Mouse (Mus musculus) forebrain, postnatal 0 days (tissue): ENCODE measurements around the gene Nipa2. TPM values are rescaled to one million over a fixed set of nuclear protein-coding genes. Genes with fewer than 3 reads are reported as not detected.

Source experiments
- ATAC-seq: fragments of 200-750 bp; cut with Nextera tagmentation; 2 replicates; pipeline ENCODE4 v1.8.0; 2017; ENCODE audit warnings: mild to moderate bottlenecking, moderate library complexity
- DNase-seq: peaks from one replicate; pipeline ENCODE4 v3.0.0-alpha.2; 2015
- H3K27ac ChIP-seq: fragments of 300-500 bp; sonication (generic); 2 replicates; pipeline ENCODE4 v1.5.1; 2014; ENCODE audit warnings: low read depth, mild to moderate bottlenecking, antibody characterized with exemption, low read length, moderate library complexity, mixed read lengths
- H3K27me3 ChIP-seq: fragments of 300-500 bp; sonication (generic); 2 replicates; pipeline ENCODE4 v1.6.1; 2014; ENCODE audit warnings: mild to moderate bottlenecking, low read length, mixed read lengths; ENCODE audit not compliant: insufficient read depth
- H3K36me3 ChIP-seq: fragments of 300-500 bp; sonication (generic); 2 replicates; pipeline ENCODE4 v1.6.1; 2014; ENCODE audit warnings: mild to moderate bottlenecking, moderate library complexity; ENCODE audit not compliant: insufficient read depth
- H3K4me1 ChIP-seq: fragments of 300-500 bp; sonication (generic); 2 replicates; pipeline ENCODE4 v1.6.1; 2014; ENCODE audit warnings: antibody characterized with exemption; ENCODE audit not compliant: insufficient read depth
- H3K4me2 ChIP-seq: fragments of 300-500 bp; sonication (generic); 2 replicates; pipeline ENCODE4 v1.6.1; 2014; ENCODE audit warnings: low read depth, mild to moderate bottlenecking, moderate library complexity
- H3K4me3 ChIP-seq: fragments of 300-500 bp; sonication (generic); 2 replicates; pipeline ENCODE4 v1.5.1; 2014; ENCODE audit warnings: low read depth, low read length, mixed read lengths
- H3K9ac ChIP-seq: fragments of 300-500 bp; sonication (generic); 2 replicates; pipeline ENCODE4 v1.6.1; 2014; ENCODE audit warnings: mild to moderate bottlenecking
- H3K9me3 ChIP-seq: fragments of 300-500 bp; sonication (generic); 2 replicates; pipeline ENCODE4 v1.6.1; 2016; ENCODE audit warnings: low read length
- CTCF ChIP-seq: sonication (generic); IDR thresholded peaks from 2 replicates; pipeline ENCODE4 v1.5.1; 2016; ENCODE audit warnings: antibody characterized with exemption, control low read depth, low read depth
- WGBS: fragments of 180-500 bp; shearing (Covaris S2); extraction: QIAGEN DNeasy Blood & Tissue Kit; methylation state at CpG from one replicate; pipeline ENCODE4 v1.1.7; 2014; 5-methylcytosine and 5-hydroxymethylcytosine counted together
- polyA plus RNA-seq: library from polyadenylated mRNA; unstranded; fragments of >200 nt; fragmentation: Nextera tagmentation; extraction: Ambion mirVana; gene quantifications from 2 replicates; pipeline ENCODE4 v1.2.1, GENCODE M21; 2015
- total RNA-seq: library from RNA; depleted of rRNA; stranded (reverse); fragments of >200 nt; gene quantifications from 2 replicates; pipeline ENCODE4 v1.2.3, GENCODE M21; 2014

Gene Nipa2
- total and polyA plus RNA-seq, 2 experiments from 2014 or later: 36.7 to 43.0 TPM

GRCm38 (mm10) chr7:55986526-55987214 lies 24.4 kb upstream of the Nipa2 start:
- H3K4me3 ChIP-seq: no peak overlapping the region
- no peaks in the 10 kb centered on the region for H3K27me3 ChIP-seq
- H3K36me3 ChIP-seq: peaks cover 13% of the 10 kb centered on the region; the same call in 1 of the 2 replicates
- H3K27ac ChIP-seq: no peak overlapping the region
- H3K9ac ChIP-seq: no peak overlapping the region
- H3K4me2 ChIP-seq: peak overlapping the region; percentile 18; the same call in 1 of the 2 replicates
- no peaks in the 10 kb centered on the region for H3K4me1 ChIP-seq
- peak; percentile 74 for DNase-seq
- WGBS: 34% methylated on average over 13 of the region's 13 CpGs
- ATAC-seq: peak; percentile 85
- H3K9me3 ChIP-seq: no peaks in the 10 kb centered on the region
- TF ChIP-seq CTCF: peak; percentile 72

GRCm38 (mm10) chr7:55984754-55985153 lies 22.5 kb upstream of the Nipa2 start:
- H3K4me1 ChIP-seq: no peaks in the 10 kb centered on the region
- no peaks in the 10 kb centered on the region for H3K27me3 ChIP-seq
- H3K4me2 ChIP-seq: no peak overlapping the region
- H3K9ac ChIP-seq: no peak overlapping the region
- H3K4me3 ChIP-seq: no peak overlapping the region
- DNase-seq (no peak), ATAC-seq (no peak)
- H3K9me3 ChIP-seq: no peaks in the 10 kb centered on the region
- H3K27ac ChIP-seq: no peak overlapping the region
- H3K36me3 ChIP-seq: peaks cover 12% of the 10 kb centered on the region
- 68% methylated on average over 4 of the region's 4 CpGs for WGBS
- no peak for TF ChIP-seq CTCF

GRCm38 (mm10) chr7:55983107-55983506 lies 20.8 kb upstream of the Nipa2 start:
- no peak for DNase-seq
- H3K36me3 ChIP-seq: peaks cover 22% of the 10 kb centered on the region
- WGBS: 88% methylated on average over 5 of the region's 5 CpGs
- H3K9ac ChIP-seq: no peak overlapping the region
- H3K4me2 ChIP-seq: no peak overlapping the region
- no peak for ATAC-seq
- H3K4me1 ChIP-seq: no peaks in the 10 kb centered on the region
- H3K27ac ChIP-seq: no peak overlapping the region
- H3K4me3 ChIP-seq: no peak overlapping the region
- TF ChIP-seq CTCF: no peak
- H3K9me3 ChIP-seq: no peaks in the 10 kb centered on the region
- H3K27me3 ChIP-seq: no peaks in the 10 kb centered on the region

GRCm38 (mm10) chr7:55982010-55982700 lies 19.9 kb upstream of the Nipa2 start:
- WGBS: 90% methylated on average over 10 of the region's 10 CpGs
- Histone ChIP-seq H3K4me2 (no peak overlapping the region), H3K27ac (no peak overlapping the region), H3K4me3 (no peak overlapping the region), H3K36me3 (peaks cover 22% of the 10 kb centered on the region), H3K9ac (no peak overlapping the region), H3K4me1 (no peaks in the 10 kb centered on the region), H3K9me3 (no peaks in the 10 kb centered on the region), H3K27me3 (no peaks in the 10 kb centered on the region)
- no peak for DNase-seq
- TF ChIP-seq CTCF: no peak
- ATAC-seq: no peak

GRCm38 (mm10) chr7:55981511-55981910 lies 19.2 kb upstream of the Nipa2 start:
- H3K27me3 ChIP-seq: no peaks in the 10 kb centered on the region
- 93% methylated on average over 2 of the region's 2 CpGs for WGBS
- no peak for TF ChIP-seq CTCF
- no peaks in the 10 kb centered on the region for H3K4me1 ChIP-seq
- DNase-seq (no peak), ATAC-seq (no peak)
- no peak overlapping the region for H3K27ac ChIP-seq
- H3K9ac ChIP-seq: no peak overlapping the region
- no peaks in the 10 kb centered on the region for H3K9me3 ChIP-seq
- H3K4me3 ChIP-seq: no peak overlapping the region
- H3K4me2 ChIP-seq: no peak overlapping the region
- H3K36me3 ChIP-seq: peaks cover 22% of the 10 kb centered on the region

GRCm38 (mm10) chr7:55974429-55974828 lies 12.2 kb upstream of the Nipa2 start:
- DNase-seq (no peak), ATAC-seq (no peak)
- Histone ChIP-seq H3K9me3 (no peaks in the 10 kb centered on the region), H3K27ac (no peak overlapping the region), H3K4me1 (no peaks in the 10 kb centered on the region), H3K4me2 (no peak overlapping the region), H3K36me3 (peaks cover 7% of the 10 kb centered on the region), H3K9ac (no peak overlapping the region), H3K4me3 (no peak overlapping the region), H3K27me3 (no peaks in the 10 kb centered on the region)
- WGBS: 95% methylated on average over 2 of the region's 2 CpGs
- TF ChIP-seq CTCF: peak; percentile 29

GRCm38 (mm10) chr7:55969415-55969814 lies 7.1 kb upstream of the Nipa2 start:
- Histone ChIP-seq H3K9ac (no peak overlapping the region), H3K36me3 (no peaks in the 10 kb centered on the region), H3K9me3 (no peaks in the 10 kb centered on the region), H3K27ac (no peak overlapping the region), H3K4me1 (no peaks in the 10 kb centered on the region), H3K4me3 (no peak overlapping the region), H3K27me3 (no peaks in the 10 kb centered on the region), H3K4me2 (no peak overlapping the region)
- no peak for TF ChIP-seq CTCF
- DNase-seq: no peak
- ATAC-seq: no peak
- WGBS: 77% methylated on average over 1 of the region's 1 CpGs
